Mouse (Mus musculus): ENCODE measurements around the gene Dicer1. TPM values are rescaled to one million over a fixed set of nuclear protein-coding genes. Genes with fewer than 3 reads are reported as not detected.
"Not testable (repeated sequence)": the region's sequence is repeated elsewhere in the genome, so short reads cannot be mapped to it uniquely, and the experiment has no call there.

Gene Dicer1
- total RNA-seq, 2 experiments from 2014 or later, result 32.0 to 33.8 TPM

GRCm38 (mm10) chr12:104743687-104744086, 8.1 kb downstream of the Dicer1 start:
- intact Hi-C loops (cut with DNase I; ENCODE audit: low total_unique reads), result no loop called here
- DNase-seq, result no peak

GRCm38 (mm10) chr12:104742247-104742646, 9.5 kb downstream of the Dicer1 start:
- intact Hi-C loops (cut with DNase I; ENCODE audit: low total_unique reads), result no loop called here
- no peak for DNase-seq

- no peak for DNase-seq
- intact Hi-C loops (cut with DNase I; ENCODE audit: low total_unique reads), result no loop called here
These were observed 10.6 kb downstream of the Dicer1 start for GRCm38 (mm10) chr12:104740841-104741787.

GRCm38 (mm10) chr12:104738931-104739330, 12.8 kb downstream of the Dicer1 start:
- intact Hi-C loops (cut with DNase I; ENCODE audit: low total_unique reads), result no loop called here
- DNase-seq, result no peak

GRCm38 (mm10) chr12:104738446-104738845, 13.3 kb downstream of the Dicer1 start:
- DNase-seq, result no peak
- intact Hi-C loops (cut with DNase I; ENCODE audit: low total_unique reads), result no loop called here

GRCm38 (mm10) chr12:104737666-104738065, 14.1 kb downstream of the Dicer1 start:
- intact Hi-C loops (cut with DNase I; ENCODE audit: low total_unique reads), result no loop called here
- no peak for DNase-seq

GRCm38 (mm10) chr12:104735993-104736395, 15.8 kb downstream of the Dicer1 start:
- no peak for DNase-seq

GRCm38 (mm10) chr12:104733165-104733564, 18.6 kb downstream of the Dicer1 start:
- no peak for DNase-seq
- intact Hi-C loops (cut with DNase I; ENCODE audit: low total_unique reads), result no loop called here

More at GRCm38 (mm10) chr12:104735993-104736395, 15.8 kb downstream of the Dicer1 start:
- intact Hi-C loops (cut with DNase I; ENCODE audit: low total_unique reads), result no loop called here

GRCm38 (mm10) chr12:104731782-104732181, 20.0 kb downstream of the Dicer1 start:
- no peak for DNase-seq
- intact Hi-C loops (cut with DNase I; ENCODE audit: low total_unique reads), result no loop called here

GRCm38 (mm10) chr12:104726436-104726835, 25.3 kb downstream of the Dicer1 start:
- DNase-seq; intact Hi-C loops (cut with DNase I; ENCODE audit: low total_unique reads): not testable (repeated sequence)

GRCm38 (mm10) chr12:104722056-104722455, 29.7 kb downstream of the Dicer1 start:
- no peak for DNase-seq
- intact Hi-C loops (cut with DNase I; ENCODE audit: low total_unique reads), result no loop called here

- intact Hi-C loops (cut with DNase I; ENCODE audit: low total_unique reads), result no loop called here
- DNase-seq, result no peak
These were observed 30.7 kb downstream of the Dicer1 start for GRCm38 (mm10) chr12:104721011-104721410.

GRCm38 (mm10) chr12:104718956-104719355, 32.8 kb downstream of the Dicer1 start:
- intact Hi-C loops (cut with DNase I; ENCODE audit: low total_unique reads), result no loop called here
- no peak for DNase-seq

GRCm38 (mm10) chr12:104716409-104716808, 35.3 kb downstream of the Dicer1 start:
- intact Hi-C loops (cut with DNase I; ENCODE audit: low total_unique reads), result no loop called here
- no peak for DNase-seq

- DNase-seq, result no peak
- intact Hi-C loops (cut with DNase I; ENCODE audit: low total_unique reads), result no loop called here
These were observed 36.3 kb downstream of the Dicer1 start for GRCm38 (mm10) chr12:104715453-104715852.

- intact Hi-C loops (cut with DNase I; ENCODE audit: low total_unique reads), result no loop called here
- no peak for DNase-seq
These were observed 51.5 kb downstream of the Dicer1 start for GRCm38 (mm10) chr12:104700266-104700665.

GRCm38 (mm10) chr12:104699753-104700152, 52.0 kb downstream of the Dicer1 start:
- DNase-seq, result peak; percentile 79
- intact Hi-C loops (cut with DNase I; ENCODE audit: low total_unique reads), result loop anchor here (10.0 kb wide), 1 partner anchor 255 kb away; no protein-coding TSS in a partner anchor

GRCm38 (mm10) chr12:104695514-104695913, 56.2 kb downstream of the Dicer1 start:
- intact Hi-C loops (cut with DNase I; ENCODE audit: low total_unique reads), result loop anchor here (10.0 kb wide), 1 partner anchor 251 kb away; no protein-coding TSS in a partner anchor
- no peak for DNase-seq

GRCm38 (mm10) chr12:104692864-104693263, 58.9 kb downstream of the Dicer1 start:
- no peak for DNase-seq
- intact Hi-C loops (cut with DNase I; ENCODE audit: low total_unique reads), result loop anchor here (10.0 kb wide), 1 partner anchor 248 kb away; no protein-coding TSS in a partner anchor

GRCm38 (mm10) chr12:104690412-104690811, 61.3 kb downstream of the Dicer1 start:
- intact Hi-C loops (cut with DNase I; ENCODE audit: low total_unique reads), result loop anchor here (10.0 kb wide), 1 partner anchor 246 kb away; no protein-coding TSS in a partner anchor
- no peak for DNase-seq

GRCm38 (mm10) chr12:104688870-104689269, 62.9 kb downstream of the Dicer1 start:
- intact Hi-C loops (cut with DNase I; ENCODE audit: low total_unique reads), result no loop called here
- no peak for DNase-seq

Data from gastrocnemius, postnatal 14 days (tissue).